Mouse (Mus musculus) lung, postnatal 25 days (tissue): ENCODE measurements around the gene Ccl17.
"Not testable (repeated sequence)": the region's sequence is repeated elsewhere in the genome, so short reads cannot be mapped to it uniquely, and the experiment has no call there.

Source experiments
- DNase-seq: peaks from one replicate; pipeline ENCODE4 v3.0.0; 2022; ENCODE audit warnings: low spot score

Ccl17 gene

DNA sequence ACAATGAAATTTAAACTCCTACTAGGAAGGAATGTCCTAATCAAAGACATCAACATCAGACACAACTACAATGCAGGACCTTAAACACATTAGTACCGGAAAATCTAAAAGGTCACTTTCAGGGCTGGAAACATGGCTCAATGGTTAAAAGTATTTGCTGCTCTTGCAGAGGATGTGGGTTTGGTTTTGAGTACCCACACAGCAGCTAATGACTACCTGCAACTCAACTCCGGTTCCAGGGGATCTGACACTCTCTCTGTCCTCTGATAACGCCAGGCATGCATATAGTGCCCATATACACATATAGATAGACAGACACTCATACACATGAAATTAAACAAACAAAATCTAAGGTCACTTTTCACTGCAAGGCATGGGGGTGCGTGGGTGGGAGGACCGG, 16.0 kb downstream of the Ccl17 start:
- no peak for DNase-seq

DNA sequence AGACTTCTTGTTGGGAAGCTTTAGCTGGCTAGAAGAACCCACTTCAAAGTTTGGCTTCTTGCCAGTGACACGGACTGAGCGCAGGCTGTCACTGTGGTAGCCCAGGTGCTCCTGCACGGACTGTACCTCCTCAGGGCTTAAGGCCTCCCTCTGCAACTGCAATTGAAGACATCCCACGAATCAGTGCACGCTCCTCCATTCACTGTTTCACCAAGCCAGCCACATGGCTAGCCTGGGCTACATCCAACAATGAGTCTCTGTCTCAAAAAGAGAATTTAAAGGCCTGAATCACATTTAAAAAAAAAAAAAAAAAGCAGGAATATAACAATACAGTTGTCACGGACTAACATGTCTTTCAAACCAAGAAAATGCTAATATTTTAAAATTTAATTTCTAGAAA, 18.0 kb downstream of the Ccl17 start:
- DNase-seq: no peak

DNA sequence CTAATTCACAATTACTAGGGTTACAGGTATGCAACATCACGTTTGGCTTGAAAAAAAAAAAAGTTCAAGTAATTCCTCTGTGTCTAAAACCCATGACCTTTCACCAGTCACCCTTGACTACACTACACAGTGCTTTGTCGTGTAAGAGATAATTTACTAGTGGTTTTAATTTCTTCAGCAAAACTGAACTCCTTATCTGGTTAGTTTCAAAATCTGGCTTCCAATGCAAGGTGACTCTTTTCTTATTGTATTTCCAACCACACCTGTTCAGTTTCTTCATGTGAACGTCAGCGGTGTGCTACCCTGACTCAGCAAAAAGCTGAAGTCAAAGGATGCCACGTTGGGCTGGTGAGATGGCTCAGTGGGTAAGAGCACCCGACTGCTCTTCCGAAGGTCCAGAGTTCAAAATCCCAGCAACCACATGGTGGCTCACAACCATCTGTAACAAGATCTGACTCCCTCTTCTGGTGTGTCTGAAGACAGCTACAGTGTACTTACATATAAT, 23.7 kb downstream of the Ccl17 start:
- not testable (repeated sequence) for DNase-seq

DNA sequence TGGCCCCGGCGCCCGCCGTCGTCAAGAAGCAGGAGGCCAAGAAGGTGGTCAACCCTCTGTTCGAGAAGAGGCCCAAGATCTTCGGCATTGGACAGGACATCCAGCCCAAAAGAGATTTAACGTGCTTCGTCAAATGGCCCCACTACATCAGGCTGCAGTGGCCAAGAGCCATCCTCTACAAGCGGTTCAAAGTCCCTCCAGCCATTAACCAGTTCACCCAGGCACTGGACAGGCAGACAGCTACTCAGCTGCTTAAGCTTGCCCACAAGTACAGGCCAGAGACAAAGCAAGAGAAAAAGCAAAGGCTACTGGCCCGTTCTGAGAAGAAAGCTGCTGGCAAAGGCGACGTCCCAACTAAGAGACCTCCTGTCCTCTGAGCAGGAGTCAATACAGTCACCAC, 25.5 kb downstream of the Ccl17 start:
- DNase-seq: not testable (repeated sequence)

DNA sequence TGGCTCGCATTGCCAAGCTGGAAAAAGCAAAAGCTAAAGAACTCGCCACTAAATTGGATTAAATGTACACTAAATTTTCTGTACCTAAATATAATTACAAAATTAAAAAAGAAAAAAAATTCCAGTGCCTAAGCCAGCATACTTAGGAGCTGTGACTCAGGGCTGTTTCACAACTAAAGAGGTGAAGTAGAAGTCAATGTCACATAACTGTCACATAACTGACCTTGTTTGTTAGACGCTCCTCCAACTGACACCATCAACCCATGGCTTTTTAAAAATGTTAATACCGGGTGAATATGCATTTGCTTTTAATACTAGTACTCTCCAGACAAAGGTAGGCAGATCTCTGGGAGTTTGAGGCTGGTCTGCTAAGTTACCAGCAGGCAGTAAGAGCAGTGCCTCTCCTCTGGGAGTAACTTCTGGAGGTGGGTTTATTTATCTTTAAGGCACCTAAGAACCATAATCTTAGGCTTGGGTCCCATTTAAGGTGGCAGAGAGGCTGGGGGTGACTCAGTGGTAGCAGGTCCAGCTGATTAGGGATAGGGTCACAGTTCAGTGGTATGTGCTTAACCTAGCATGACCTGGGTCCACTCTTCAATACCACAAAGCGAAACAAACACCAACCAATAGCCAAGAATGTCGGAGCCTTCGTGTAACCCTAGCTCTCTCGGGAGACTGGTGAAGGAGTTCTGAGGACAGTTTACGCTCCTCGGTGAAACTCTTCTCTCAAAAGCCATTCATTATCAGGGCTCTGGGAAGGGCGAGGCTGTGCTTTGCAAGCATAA, 26.4 kb downstream of the Ccl17 start:
- no peak for DNase-seq

DNA sequence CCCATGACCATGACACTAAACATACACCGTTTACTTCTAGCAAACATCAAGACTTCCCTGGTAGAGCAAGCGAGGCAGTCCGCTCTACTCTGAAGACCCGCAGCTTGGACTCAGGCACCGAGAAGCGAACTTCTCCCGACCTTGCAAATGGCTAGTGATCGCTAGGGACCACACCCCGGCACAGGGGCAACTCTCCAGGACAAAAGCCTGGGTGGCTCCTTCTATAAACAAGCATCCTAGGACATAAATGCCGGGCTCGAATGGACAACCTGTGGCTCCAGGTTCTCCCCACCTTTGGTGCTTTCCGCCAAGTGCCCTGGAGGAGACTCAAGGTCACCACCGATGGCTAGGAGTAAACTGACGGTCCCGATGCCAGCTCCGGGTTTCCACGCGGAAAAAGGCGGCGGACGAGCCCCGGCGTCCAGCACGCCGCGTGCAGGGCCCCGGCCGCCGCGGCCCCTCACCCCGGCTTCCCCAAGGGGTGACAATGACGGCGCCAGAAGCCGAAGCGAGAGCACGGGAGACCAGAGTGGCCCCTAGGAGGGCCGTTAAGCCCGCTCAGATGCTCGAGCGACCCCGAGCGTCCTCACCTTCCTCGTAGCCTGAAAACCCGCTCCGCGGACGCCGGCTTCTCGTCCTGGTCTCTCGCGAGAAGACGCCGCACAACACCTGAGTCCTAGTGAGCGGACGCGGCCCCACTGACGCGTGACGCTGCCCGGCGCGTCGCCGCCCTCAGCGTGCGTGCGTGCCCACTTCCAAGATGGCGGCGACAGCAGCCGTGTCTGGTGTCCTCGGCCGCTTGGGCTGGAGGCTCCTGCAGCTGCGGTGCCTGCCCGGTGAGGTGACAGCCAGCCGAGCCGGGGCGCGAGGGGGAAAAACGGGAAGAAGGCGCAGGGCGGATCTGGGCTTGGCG, 27.7 kb downstream of the Ccl17 start, which contains the start of the genes Coq9 and Ciapin1:
Gene Coq9, plus strand, starts transcription at position 660 of the 913 bp plus-strand sequence.
Gene Ciapin1, minus strand, starts transcription at position 697 of the 913 bp plus-strand sequence.
- peak; percentile 96 for DNase-seq

DNA sequence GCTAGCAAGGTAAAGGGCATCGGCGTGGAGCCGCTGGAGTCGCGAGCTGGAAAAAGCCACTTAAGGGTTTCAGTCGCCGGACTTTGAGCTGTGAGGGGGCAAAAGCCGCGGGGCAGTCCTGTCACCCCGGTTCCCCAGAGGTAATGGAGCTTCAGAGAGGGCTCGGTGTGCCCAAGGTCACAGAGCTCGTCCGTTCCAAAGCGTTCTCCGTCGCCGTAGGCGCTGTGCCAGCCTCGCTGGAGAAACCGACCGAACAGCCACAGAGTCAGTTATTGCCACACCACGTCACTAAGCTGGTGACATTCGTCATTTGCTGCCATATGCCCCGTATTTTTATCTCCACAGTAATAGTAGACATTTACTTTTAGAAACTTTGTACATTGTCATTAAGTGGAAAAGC, 28.3 kb downstream of the Ccl17 start:
- DNase-seq: peak; percentile 70

DNA sequence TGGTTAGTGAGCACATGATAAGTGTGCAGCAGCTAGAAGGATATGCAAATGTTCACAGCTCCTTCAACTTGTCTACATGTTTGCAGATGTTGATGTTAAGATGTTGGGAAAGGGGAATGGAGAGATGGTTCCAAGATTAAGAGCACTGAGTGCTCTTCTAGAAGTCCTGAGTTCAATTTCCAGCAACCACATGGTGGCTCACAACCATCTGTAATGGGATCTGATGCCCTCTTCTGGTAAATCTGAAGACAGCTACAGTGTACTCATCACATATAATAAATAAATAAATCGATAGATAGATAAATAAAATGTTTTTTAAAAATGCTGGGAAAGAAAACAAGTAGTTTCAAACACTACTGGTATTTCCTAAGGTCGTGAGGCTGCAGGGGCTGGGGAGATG, 30.9 kb downstream of the Ccl17 start:
- no peak for DNase-seq

DNA sequence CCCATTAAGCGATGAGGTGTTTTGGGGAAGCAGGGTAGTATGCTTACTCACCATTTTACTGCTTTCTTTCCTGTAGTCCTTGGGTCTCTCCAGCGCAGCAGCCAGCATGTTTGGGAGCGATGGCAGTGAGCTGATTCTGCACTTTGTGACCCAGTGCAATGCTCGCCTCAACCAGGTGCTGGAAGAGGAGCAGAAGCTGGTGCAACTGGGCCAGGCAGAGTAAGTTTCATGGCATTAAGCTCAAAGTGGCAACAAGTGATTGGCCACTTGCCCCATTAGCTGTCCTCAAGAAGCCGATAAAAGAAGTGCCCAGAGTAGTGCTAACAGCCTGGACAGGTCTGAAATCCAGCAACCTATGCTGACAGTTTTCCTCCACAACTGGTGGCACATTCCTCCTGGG, 39.8 kb downstream of the Ccl17 start:
- no peak for DNase-seq

DNA sequence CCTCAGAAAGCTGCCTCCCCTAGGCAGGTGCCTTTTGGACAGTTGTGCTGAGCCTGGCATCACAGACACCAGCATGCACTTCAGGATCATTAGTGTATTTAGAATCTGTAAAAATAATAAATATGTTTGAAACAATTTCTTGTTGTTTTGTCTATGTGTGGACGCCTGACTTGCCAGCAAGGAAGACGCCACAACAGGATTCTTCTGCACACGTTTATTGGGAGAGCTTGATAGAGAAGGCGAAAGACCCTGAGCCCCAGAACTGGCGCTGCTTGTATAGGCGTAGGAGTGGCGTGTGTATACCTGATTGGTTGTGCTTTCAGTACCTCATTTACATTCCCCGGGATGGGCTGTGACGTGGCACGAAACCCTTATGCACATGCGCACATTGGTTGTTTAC, 44.5 kb downstream of the Ccl17 start:
- DNase-seq: not testable (repeated sequence)

DNA sequence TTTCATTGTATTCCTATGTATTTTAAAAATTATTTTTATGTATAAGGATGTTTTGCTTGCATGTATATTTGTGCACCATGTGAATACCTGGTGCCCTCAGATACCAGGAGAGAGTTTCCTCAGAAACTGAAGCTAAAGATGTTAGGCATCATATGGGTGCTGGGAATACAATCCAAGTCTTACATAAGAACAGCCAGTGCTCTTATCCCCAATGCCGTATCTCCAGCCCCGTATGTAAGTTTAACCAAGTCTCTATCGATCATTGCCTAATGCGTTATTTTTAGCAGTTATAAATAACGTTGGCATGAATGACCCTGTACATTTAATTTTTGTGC, 46.7 kb downstream of the Ccl17 start:
- no peak for DNase-seq

DNA sequence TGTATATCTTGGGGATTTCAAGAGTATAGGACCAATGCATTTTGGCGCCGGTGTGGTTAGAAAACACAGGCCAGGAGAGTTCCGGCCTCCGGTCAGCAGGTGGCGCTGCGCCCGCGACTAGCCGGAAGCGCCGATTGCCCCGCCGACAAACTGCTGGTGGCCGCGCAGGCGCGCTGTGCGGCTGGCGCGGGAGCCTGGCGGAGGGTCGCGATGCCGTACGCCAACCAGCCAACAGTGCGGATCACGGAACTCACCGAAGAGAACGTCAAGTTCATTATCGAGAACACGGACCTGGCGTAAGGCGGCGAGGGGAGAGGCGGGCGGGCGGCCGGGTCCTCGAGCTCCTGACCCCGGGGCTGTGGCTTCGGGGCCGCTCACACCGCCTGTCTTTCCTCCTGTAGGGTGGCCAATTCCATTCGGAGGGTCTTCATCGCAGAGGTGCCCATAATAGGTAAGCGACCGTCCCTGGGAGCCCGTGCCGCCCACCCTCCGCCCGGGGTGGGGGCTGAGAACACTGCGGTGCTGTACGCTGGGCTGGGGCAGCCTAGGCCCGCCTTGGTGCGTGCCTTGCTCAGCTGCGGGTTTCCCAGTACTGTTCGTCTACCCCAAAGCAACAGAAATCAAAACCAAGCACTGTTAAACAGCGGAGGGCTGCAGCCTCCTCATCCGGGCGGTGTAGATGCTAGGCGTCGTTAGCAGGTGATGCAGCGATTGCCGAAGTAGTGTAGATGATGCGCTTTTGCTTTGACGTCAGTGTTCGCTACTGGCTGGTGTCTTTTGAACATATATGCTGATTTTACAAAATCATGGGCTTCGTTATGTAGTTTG, 47.3 kb downstream of the Ccl17 start, which contains the start of gene Polr2c:
Gene Polr2c, plus strand, starts transcription at position 105 of the 828 bp plus-strand sequence.
- DNase-seq: peak; percentile 89

DNA sequence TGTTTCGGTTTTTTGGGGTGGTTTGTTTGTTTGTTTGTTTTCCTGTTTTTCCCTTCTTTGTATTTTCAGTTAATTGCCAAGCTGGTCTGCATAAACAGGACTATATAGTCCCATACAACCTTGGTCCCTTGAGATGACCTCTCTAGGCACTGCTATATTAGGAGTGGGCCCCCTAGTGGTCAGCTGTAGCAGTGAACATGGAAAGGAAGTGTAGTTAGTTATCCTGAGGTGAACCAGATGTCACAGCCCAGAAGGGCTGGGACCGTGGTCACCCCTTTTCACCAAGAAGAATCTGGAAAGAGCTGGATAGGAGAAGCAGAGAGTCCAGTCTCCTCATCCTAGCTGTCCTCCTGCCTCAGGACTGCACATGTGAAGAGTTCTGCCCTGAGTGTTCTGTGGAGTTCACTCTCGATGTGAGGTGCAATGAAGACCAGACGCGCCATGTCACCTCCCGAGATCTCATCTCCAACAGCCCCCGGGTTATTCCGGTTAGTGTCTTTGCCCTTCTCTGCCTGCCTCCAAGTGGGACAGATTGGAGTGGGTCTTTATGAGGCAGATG, 51.2 kb downstream of the Ccl17 start:
- DNase-seq: peak; percentile 72
